Mouse (Mus musculus): ENCODE measurements around the gene Hoxd4.

GRCm38 (mm10) chr2:74750731-74751250, 39.1 kb downstream of the Hoxd4 start:
- TF ChIP-seq POLR2A (IDR thresholded peaks at IDR 0.05; ENCODE audit: borderline replicate concordance, extremely low read depth, insufficient read depth, insufficient read length, poor library complexity, severe bottlenecking) (no peak), CTCF (IDR thresholded peaks at IDR 0.05; ENCODE audit: borderline replicate concordance, extremely low read depth, insufficient read depth, insufficient read length) (no peak)

Measured in brain, embryonic 14.5 days (tissue).